Mouse (Mus musculus) stomach, embryonic 16.5 days (tissue): ENCODE data around the gene Crybb1. TPM values are rescaled to one million over a fixed set of nuclear protein-coding genes. Genes with fewer than 3 reads are reported as not detected.
A peak's percentile ranks its signal among the peaks of the same experiment; 100 is the strongest.

Source experiments
- ATAC-seq: fragments of 200-750 bp; cut with Nextera tagmentation; 2 replicates; pipeline ENCODE4 v1.8.0; 2017; ENCODE audit warnings: moderate number of reproducible peaks, moderate TSS enrichment; ENCODE audit not compliant: insufficient read depth, low FRiP score
- H3K27ac ChIP-seq: fragments of 300-500 bp; sonication (generic); 2 replicates; pipeline ENCODE4 v1.5.1; 2014; ENCODE audit warnings: low read length
- H3K27me3 ChIP-seq: fragments of 300-500 bp; sonication (generic); 2 replicates; pipeline ENCODE4 v1.6.1; 2014; ENCODE audit warnings: low read length, control low read depth, mixed read lengths; ENCODE audit not compliant: control insufficient read depth, insufficient read depth
- H3K36me3 ChIP-seq: fragments of 300-500 bp; sonication (generic); 2 replicates; pipeline ENCODE4 v1.6.1; 2014; ENCODE audit warnings: low read length; ENCODE audit not compliant: control insufficient read depth, insufficient read depth
- H3K4me1 ChIP-seq: fragments of 300-500 bp; sonication (generic); 2 replicates; pipeline ENCODE4 v1.6.1; 2014; ENCODE audit warnings: low read length, control low read depth, mixed read lengths; ENCODE audit not compliant: control insufficient read depth, insufficient read depth
- H3K4me2 ChIP-seq: fragments of 300-500 bp; sonication (generic); 2 replicates; pipeline ENCODE4 v1.6.1; 2014; ENCODE audit warnings: low read depth, low read length, mixed read lengths
- H3K4me3 ChIP-seq: fragments of 300-500 bp; sonication (generic); replicated peaks from 2 replicates; pipeline ENCODE4 v1.5.1; 2014; ENCODE audit warnings: mild to moderate bottlenecking, low read length
- H3K9ac ChIP-seq: fragments of 300-500 bp; sonication (generic); 2 replicates; pipeline ENCODE4 v1.6.1; 2014; ENCODE audit warnings: low read length
- H3K9me3 ChIP-seq: fragments of 300-500 bp; sonication (generic); replicated peaks from 2 replicates; pipeline ENCODE4 v1.6.1; 2016; ENCODE audit warnings: low read length, control low read depth; ENCODE audit not compliant: control insufficient read depth
- WGBS: fragments of 180-500 bp; shearing (Covaris S2); extraction: QIAGEN DNeasy Blood & Tissue Kit; methylation state at CpG from one replicate; pipeline ENCODE4 v1.1.7; 2014; 5-methylcytosine and 5-hydroxymethylcytosine counted together
- polyA plus RNA-seq: library from polyadenylated mRNA; unstranded; fragments of >200 nt; fragmentation: Nextera tagmentation; extraction: Ambion mirVana; gene quantifications from 2 replicates; pipeline ENCODE4 v1.2.1, GENCODE M21; 2015

Crybb1 gene
- polyA plus RNA-seq, 1 experiment from 2014 or later: 4.1 TPM

- no peaks in the 10 kb centered on the region for H3K36me3 ChIP-seq
- 93% methylated on average over 8 of the region's 8 CpGs for WGBS
- no peaks in the 10 kb centered on the region for H3K27me3 ChIP-seq
- H3K4me1 ChIP-seq: peaks cover 20% of the 10 kb centered on the region
- H3K4me3 ChIP-seq: no peak overlapping the region
- no peak overlapping the region for H3K9ac ChIP-seq
- no peaks in the 10 kb centered on the region for H3K9me3 ChIP-seq
- no peak overlapping the region for H3K27ac ChIP-seq
- no peak for ATAC-seq
- H3K4me2 ChIP-seq: no peak overlapping the region
These were observed 34.9 kb downstream of the Crybb1 start for GRCm38 (mm10) chr5:112290536-112290880.

DNA sequence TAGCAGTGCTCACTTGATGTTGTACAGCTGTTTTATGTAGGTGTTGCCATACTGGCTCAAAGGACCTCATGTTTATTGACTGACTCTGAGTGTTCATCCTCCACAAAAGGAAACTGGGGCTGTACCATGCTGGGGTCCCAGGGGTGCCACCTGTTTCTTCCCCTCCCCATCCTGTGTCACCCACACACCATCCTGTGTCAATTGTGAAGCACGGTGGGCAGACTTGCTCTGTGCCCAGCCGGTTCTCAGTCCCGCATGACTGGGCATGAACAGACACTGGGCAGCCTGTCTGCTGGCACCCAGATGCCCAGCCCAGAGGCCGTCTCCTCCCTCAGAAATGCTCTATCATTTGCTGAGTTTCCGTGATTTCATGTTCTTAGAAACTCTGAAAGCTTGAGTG, 36.3 kb downstream of the Crybb1 start:
- Histone ChIP-seq H3K9me3 (no peaks in the 10 kb centered on the region), H3K27ac (no peak overlapping the region), H3K27me3 (no peaks in the 10 kb centered on the region), H3K9ac (no peak overlapping the region), H3K4me2 (no peak overlapping the region), H3K4me3 (no peak overlapping the region), H3K4me1 (peaks cover 19% of the 10 kb centered on the region), H3K36me3 (no peaks in the 10 kb centered on the region)
- WGBS: 91% methylated on average over 5 of the region's 5 CpGs
- no peak for ATAC-seq

DNA sequence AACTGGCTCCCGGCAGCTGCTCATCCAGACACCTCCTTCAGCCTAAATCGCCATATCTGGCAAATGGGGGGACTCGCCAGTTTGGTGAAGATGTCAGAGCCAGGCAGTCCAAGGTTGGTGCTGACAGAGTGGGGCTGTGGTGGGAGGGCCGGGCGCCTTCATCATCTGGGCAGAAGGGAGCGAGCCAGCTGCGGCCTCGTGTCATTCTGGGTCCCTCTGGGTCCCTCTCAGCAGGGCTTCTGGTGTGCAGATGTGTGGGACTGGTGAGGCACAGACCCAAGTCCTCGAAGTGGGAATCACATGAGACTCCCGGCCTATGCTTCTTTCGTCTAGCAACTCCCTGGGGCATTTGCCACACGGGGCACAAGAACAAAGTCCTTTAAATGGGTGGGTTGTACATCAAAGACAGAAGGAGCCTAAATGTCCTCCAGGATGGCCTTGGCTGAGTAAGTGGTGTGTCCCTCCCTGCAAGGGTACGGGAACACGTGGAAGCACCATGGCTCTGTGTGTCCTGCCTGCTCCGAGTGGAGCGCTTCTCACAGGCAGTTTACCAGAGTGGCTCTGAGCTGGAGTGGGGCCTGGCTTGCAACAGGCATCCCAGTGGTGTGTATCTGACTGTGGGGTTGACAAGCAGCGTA, 36.8 kb downstream of the Crybb1 start:
- no peaks in the 10 kb centered on the region for H3K27me3 ChIP-seq
- no peak overlapping the region for H3K27ac ChIP-seq
- no peak overlapping the region for H3K4me2 ChIP-seq
- no peak overlapping the region for H3K9ac ChIP-seq
- no peak overlapping the region for H3K4me3 ChIP-seq
- no peaks in the 10 kb centered on the region for H3K9me3 ChIP-seq
- H3K36me3 ChIP-seq: no peaks in the 10 kb centered on the region
- H3K4me1 ChIP-seq: peaks cover 18% of the 10 kb centered on the region
- WGBS: 82% methylated on average over 17 of the region's 17 CpGs
- no peak for ATAC-seq

- no peaks in the 10 kb centered on the region for H3K9me3 ChIP-seq
- H3K27ac ChIP-seq: no peak overlapping the region
- no peaks in the 10 kb centered on the region for H3K27me3 ChIP-seq
- H3K4me1 ChIP-seq: 0 out of 2 replicates have a peak, but pooled peaks cover 9% of the 10 kb centered on the region
- no peaks in the 10 kb centered on the region for H3K36me3 ChIP-seq
- H3K4me3 ChIP-seq: no peak overlapping the region
- no peak overlapping the region for H3K4me2 ChIP-seq
- no peak for ATAC-seq
- H3K9ac ChIP-seq: no peak overlapping the region
- 48% methylated on average over 2 of the region's 2 CpGs for WGBS
These were observed 38.2 kb downstream of the Crybb1 start for GRCm38 (mm10) chr5:112293800-112294199.

DNA sequence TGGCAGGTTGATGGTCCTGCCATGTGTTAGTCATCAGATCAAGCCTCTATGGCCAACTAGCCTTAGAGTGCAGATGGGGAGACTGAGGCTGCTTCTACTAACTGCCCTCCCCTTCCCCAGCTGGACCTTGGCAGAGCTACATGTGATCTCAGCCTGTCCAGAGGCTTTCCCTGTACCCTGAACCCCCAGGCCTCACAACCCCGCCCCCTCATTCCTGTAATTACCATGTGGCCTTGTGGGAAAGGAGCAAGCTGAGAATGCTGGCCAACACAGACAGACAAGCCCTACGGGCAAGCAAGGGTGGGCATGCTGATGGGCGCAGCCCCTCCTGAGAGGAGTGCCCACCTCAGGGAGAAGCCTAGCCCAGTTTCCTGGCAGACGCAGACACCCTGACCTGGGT, 39.1 kb downstream of the Crybb1 start:
- 0 out of 2 replicates have a peak, but pooled peaks cover 7% of the 10 kb centered on the region for H3K4me1 ChIP-seq
- H3K4me2 ChIP-seq: no peak overlapping the region
- ATAC-seq: no peak
- H3K36me3 ChIP-seq: no peaks in the 10 kb centered on the region
- no peaks in the 10 kb centered on the region for H3K9me3 ChIP-seq
- WGBS: 77% methylated on average over 4 of the region's 4 CpGs
- H3K27ac ChIP-seq: no peak overlapping the region
- no peak overlapping the region for H3K4me3 ChIP-seq
- H3K27me3 ChIP-seq: no peaks in the 10 kb centered on the region
- no peak overlapping the region for H3K9ac ChIP-seq

GRCm38 (mm10) chr5:112295162-112295561, 39.5 kb downstream of the Crybb1 start:
- Histone ChIP-seq H3K9me3 (no peaks in the 10 kb centered on the region), H3K27me3 (no peaks in the 10 kb centered on the region), H3K4me2 (no peak overlapping the region), H3K4me1 (peaks cover 7% of the 10 kb centered on the region; the same call in 1 of the 2 replicates), H3K4me3 (no peak overlapping the region), H3K36me3 (no peaks in the 10 kb centered on the region), H3K27ac (no peak overlapping the region), H3K9ac (no peak overlapping the region)
- no peak for ATAC-seq
- 65% methylated on average over 8 of the region's 8 CpGs for WGBS

- ATAC-seq: no peak
- Histone ChIP-seq H3K4me1 (peaks cover 11% of the 10 kb centered on the region; the same call in 1 of the 2 replicates), H3K36me3 (no peaks in the 10 kb centered on the region), H3K9me3 (no peaks in the 10 kb centered on the region), H3K4me2 (no peak overlapping the region), H3K27ac (no peak overlapping the region), H3K27me3 (no peaks in the 10 kb centered on the region), H3K4me3 (no peak overlapping the region), H3K9ac (no peak overlapping the region)
- 69% methylated on average over 8 of the region's 8 CpGs for WGBS
These were observed 39.9 kb downstream of the Crybb1 start for GRCm38 (mm10) chr5:112295564-112295963.

DNA sequence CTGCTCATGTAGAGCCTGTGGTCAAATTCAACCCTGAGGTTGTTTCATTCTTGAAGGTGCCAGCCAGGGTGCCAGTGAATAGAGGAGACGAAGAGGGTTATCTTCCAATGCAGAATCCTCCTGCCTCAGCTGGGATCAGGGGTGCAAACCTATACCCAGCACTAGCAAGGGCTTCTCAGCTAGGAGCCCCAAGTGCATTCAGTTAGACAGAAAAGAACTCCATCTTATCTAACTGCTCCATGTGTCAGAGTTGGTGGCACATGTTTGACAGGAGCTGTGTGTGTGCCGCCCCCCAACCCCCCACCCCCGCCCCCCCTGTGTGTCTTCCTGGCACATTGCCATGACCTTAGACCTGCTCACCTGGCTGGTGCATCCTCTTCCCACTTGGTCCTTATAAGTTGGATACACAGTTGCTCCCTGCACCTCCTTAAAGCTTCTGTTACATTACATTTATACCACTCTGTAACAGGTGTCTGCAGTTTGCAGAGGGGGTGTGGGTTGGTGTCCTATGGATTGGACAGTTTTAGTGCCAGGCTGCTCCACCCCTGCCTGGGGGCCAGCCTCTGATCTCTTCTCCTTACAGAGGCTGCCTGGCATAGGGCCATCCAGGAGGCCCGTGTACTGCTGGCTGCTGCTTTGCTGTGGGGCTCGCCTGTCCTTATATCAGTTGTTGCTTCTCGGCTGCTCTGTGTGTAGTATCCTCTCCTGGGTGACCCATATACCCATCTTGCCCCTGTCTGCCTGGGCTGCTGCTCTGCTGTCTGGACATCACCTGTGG, 41.0 kb downstream of the Crybb1 start:
- Histone ChIP-seq H3K9me3 (no peaks in the 10 kb centered on the region), H3K9ac (no peak overlapping the region), H3K4me1 (peaks cover 17% of the 10 kb centered on the region), H3K27me3 (no peaks in the 10 kb centered on the region), H3K4me2 (no peak overlapping the region), H3K36me3 (no peaks in the 10 kb centered on the region), H3K4me3 (no peak overlapping the region), H3K27ac (peak overlapping the region; percentile 67)
- peak; percentile 22; the same call in 1 of the 2 replicates for ATAC-seq
- 58% methylated on average over 6 of the region's 6 CpGs for WGBS

- no peaks in the 10 kb centered on the region for H3K27me3 ChIP-seq
- peak overlapping the region; percentile 67 for H3K27ac ChIP-seq
- H3K4me3 ChIP-seq: no peak overlapping the region
- H3K9ac ChIP-seq: no peak overlapping the region
- no peak overlapping the region for H3K4me2 ChIP-seq
- no peaks in the 10 kb centered on the region for H3K9me3 ChIP-seq
- H3K4me1 ChIP-seq: peaks cover 21% of the 10 kb centered on the region
- no peaks in the 10 kb centered on the region for H3K36me3 ChIP-seq
- ATAC-seq: no peak
- 66% methylated on average over 2 of the region's 2 CpGs for WGBS
These were observed 41.6 kb downstream of the Crybb1 start for GRCm38 (mm10) chr5:112297257-112297656.
